Mouse (Mus musculus): ENCODE data around the gene Defb13. TPM values are rescaled to one million over a fixed set of nuclear protein-coding genes. Genes with fewer than 3 reads are reported as not detected.
A peak's percentile ranks its signal among the peaks of the same experiment; 100 is the strongest.
"Not testable (repeated sequence)": the region's sequence is repeated elsewhere in the genome, so short reads cannot be mapped to it uniquely, and the experiment has no call there.

Gene Defb13
- not detected in 2 replicates for total RNA-seq (2017)

GRCm38 (mm10) chr8:21946462-21946861, at the start of gene Defb13:
TSS of gene Defb13 (plus strand) at chr8:21946762.
- no peak for ATAC-seq (ENCODE audit: extremely low read depth, insufficient number of reproducible peaks, low FRiP score, poor library complexity, severe bottlenecking)

- not testable (repeated sequence) for ATAC-seq (ENCODE audit: extremely low read depth, insufficient number of reproducible peaks, low FRiP score, poor library complexity, severe bottlenecking)
These were observed 40.3 kb upstream of the Defb13 start, which contains the start of gene Defb11 for GRCm38 (mm10) chr8:21906290-21906689. TSS of gene Defb11 (minus strand) at chr8:21906412.

GRCm38 (mm10) chr8:21911931-21912330, 34.6 kb upstream of the Defb13 start:
- no peak for ATAC-seq (ENCODE audit: extremely low read depth, insufficient number of reproducible peaks, low FRiP score, poor library complexity, severe bottlenecking)

- no peak for ATAC-seq (ENCODE audit: extremely low read depth, insufficient number of reproducible peaks, low FRiP score, poor library complexity, severe bottlenecking)
These were observed 34.0 kb upstream of the Defb13 start for GRCm38 (mm10) chr8:21912554-21912953.

- no peak for ATAC-seq (ENCODE audit: extremely low read depth, insufficient number of reproducible peaks, low FRiP score, poor library complexity, severe bottlenecking)
These were observed 30.9 kb upstream of the Defb13 start for GRCm38 (mm10) chr8:21915625-21916024.

GRCm38 (mm10) chr8:21930754-21931153, 15.8 kb upstream of the Defb13 start:
- ATAC-seq (ENCODE audit: extremely low read depth, insufficient number of reproducible peaks, low FRiP score, poor library complexity, severe bottlenecking) = not testable (repeated sequence)

- ATAC-seq (ENCODE audit: extremely low read depth, insufficient number of reproducible peaks, low FRiP score, poor library complexity, severe bottlenecking) = no peak
These were observed 14.0 kb upstream of the Defb13 start, which contains the start of gene Defb15 for GRCm38 (mm10) chr8:21932610-21933009. TSS of gene Defb15 (minus strand) at chr8:21932710.

- not testable (repeated sequence) for ATAC-seq (ENCODE audit: extremely low read depth, insufficient number of reproducible peaks, low FRiP score, poor library complexity, severe bottlenecking)
These were observed 8.5 kb upstream of the Defb13 start, which contains the start of gene Defb35 for GRCm38 (mm10) chr8:21938052-21938451. TSS of gene Defb35 (plus strand) at chr8:21938352.

- no peak for ATAC-seq (ENCODE audit: extremely low read depth, insufficient number of reproducible peaks, low FRiP score, poor library complexity, severe bottlenecking)
These were observed 902 bp downstream of the Defb13 start for GRCm38 (mm10) chr8:21947311-21948017.

GRCm38 (mm10) chr8:21955321-21955720, 8.8 kb downstream of the Defb13 start:
- ATAC-seq (ENCODE audit: extremely low read depth, insufficient number of reproducible peaks, low FRiP score, poor library complexity, severe bottlenecking) = no peak

GRCm38 (mm10) chr8:21956336-21956735, 9.8 kb downstream of the Defb13 start:
- ATAC-seq (ENCODE audit: extremely low read depth, insufficient number of reproducible peaks, low FRiP score, poor library complexity, severe bottlenecking) = no peak

GRCm38 (mm10) chr8:21958414-21958813, 11.9 kb downstream of the Defb13 start, which contains the start of gene Fam90a1a:
TSS of gene Fam90a1a (plus strand) at chr8:21958714.
- ATAC-seq (ENCODE audit: extremely low read depth, insufficient number of reproducible peaks, low FRiP score, poor library complexity, severe bottlenecking) = no peak

- no peak for ATAC-seq (ENCODE audit: extremely low read depth, insufficient number of reproducible peaks, low FRiP score, poor library complexity, severe bottlenecking)
These were observed 20.1 kb downstream of the Defb13 start for GRCm38 (mm10) chr8:21966646-21967045.

GRCm38 (mm10) chr8:21969475-21969874, 22.9 kb downstream of the Defb13 start, which contains the start of gene Ccdc70:
TSS of gene Ccdc70 (plus strand) at chr8:21969775.
- ATAC-seq (ENCODE audit: extremely low read depth, insufficient number of reproducible peaks, low FRiP score, poor library complexity, severe bottlenecking) = no peak

GRCm38 (mm10) chr8:21978193-21978592, 31.6 kb downstream of the Defb13 start:
- no peak for ATAC-seq (ENCODE audit: extremely low read depth, insufficient number of reproducible peaks, low FRiP score, poor library complexity, severe bottlenecking)

GRCm38 (mm10) chr8:21981664-21982337, 35.2 kb downstream of the Defb13 start:
- no peak for ATAC-seq (ENCODE audit: extremely low read depth, insufficient number of reproducible peaks, low FRiP score, poor library complexity, severe bottlenecking)

- ATAC-seq (ENCODE audit: extremely low read depth, insufficient number of reproducible peaks, low FRiP score, poor library complexity, severe bottlenecking) = 0 out of 2 replicates have a peak, but pooled peaks have one; percentile 26
These were observed 45.6 kb downstream of the Defb13 start for GRCm38 (mm10) chr8:21992184-21992583.

GRCm38 (mm10) chr8:21995181-21995580, 48.6 kb downstream of the Defb13 start:
- no peak for ATAC-seq (ENCODE audit: extremely low read depth, insufficient number of reproducible peaks, low FRiP score, poor library complexity, severe bottlenecking)
